Mouse (Mus musculus) liver, adult 2 months (tissue): ENCODE results near the gene Hoxa7. TPM values are rescaled to one million over a fixed set of nuclear protein-coding genes. Genes with fewer than 3 reads are reported as not detected.

ENCODE experiments used
- DNase-seq: peaks from one replicate; pipeline ENCODE4 v3.0.0-alpha.2; 2011; ENCODE audit warnings: low read depth, low spot score; ENCODE audit errors: extremely low read depth
- H3K27ac ChIP-seq: fragments of 200-500 bp; replicated peaks from 2 replicates; pipeline ENCODE4 v1.5.1; 2012; ENCODE audit warnings: low read depth, mild to moderate bottlenecking, control low read depth, inconsistent platforms, low read length; ENCODE audit not compliant: insufficient read depth
- H3K27me3 ChIP-seq: fragments of 200-500 bp; 2 replicates; pipeline ENCODE4 v1.6.1; 2012; ENCODE audit warnings: mild to moderate bottlenecking, moderate library complexity, low read length, inconsistent platforms; ENCODE audit not compliant: control insufficient read depth, insufficient read depth
- H3K36me3 ChIP-seq: fragments of 200-500 bp; 2 replicates; pipeline ENCODE4 v1.6.1; 2012; ENCODE audit warnings: low read length, inconsistent platforms; ENCODE audit not compliant: control insufficient read depth, insufficient read depth
- H3K4me1 ChIP-seq: fragments of 200-500 bp; 2 replicates; pipeline ENCODE4 v1.6.1; 2011; ENCODE audit warnings: low read length; ENCODE audit not compliant: control insufficient read depth, insufficient read depth
- H3K4me3 ChIP-seq: fragments of 200-500 bp; 2 replicates; pipeline ENCODE4 v1.5.1; 2011; ENCODE audit warnings: low read depth, mild to moderate bottlenecking, control low read depth, low read length, moderate library complexity; ENCODE audit not compliant: insufficient read depth
- H3K79me2 ChIP-seq: fragments of 200-500 bp; 2 replicates; pipeline ENCODE4 v1.6.1; 2012; ENCODE audit warnings: inconsistent platforms, mild to moderate bottlenecking, low read length, moderate library complexity; ENCODE audit not compliant: control insufficient read depth, insufficient read depth
- H3K9ac ChIP-seq: fragments of 200-500 bp; 2 replicates; pipeline ENCODE4 v1.6.1; 2012; ENCODE audit warnings: low read depth, mild to moderate bottlenecking, control low read depth, inconsistent platforms, low read length
- CTCF ChIP-seq: fragments of 200-500 bp; IDR thresholded peaks from 2 replicates; pipeline ENCODE4 v1.5.1; 2011; ENCODE audit warnings: low read depth, low read length, control low read depth
- POLR2A ChIP-seq: fragments of 200-500 bp; IDR thresholded peaks from 2 replicates; pipeline ENCODE4 v1.6.1; 2011; ENCODE audit warnings: low read length, control low read depth; ENCODE audit not compliant: insufficient read depth; ENCODE audit errors: extremely low read depth
- WGBS: fragments of 180-500 bp; shearing (Covaris S2); methylation state at CpG from one replicate; pipeline ENCODE4 v1.1.7; 2018; 5-methylcytosine and 5-hydroxymethylcytosine counted together
- polyA plus RNA-seq: library from polyadenylated mRNA; depleted of rRNA; stranded (reverse); fragments of >200 nt; gene quantifications from 2 replicates; pipeline ENCODE4 v1.2.3, GENCODE M21; 2012
- total RNA-seq: library from RNA; depleted of rRNA; stranded (reverse); fragments of >200 nt; gene quantifications from 2 replicates; pipeline ENCODE4 v1.2.3, GENCODE M21; 2014

The Hoxa7 gene
- total and polyA plus RNA-seq, 2 experiments: 0.04 TPM; not detected in 1

DNA sequence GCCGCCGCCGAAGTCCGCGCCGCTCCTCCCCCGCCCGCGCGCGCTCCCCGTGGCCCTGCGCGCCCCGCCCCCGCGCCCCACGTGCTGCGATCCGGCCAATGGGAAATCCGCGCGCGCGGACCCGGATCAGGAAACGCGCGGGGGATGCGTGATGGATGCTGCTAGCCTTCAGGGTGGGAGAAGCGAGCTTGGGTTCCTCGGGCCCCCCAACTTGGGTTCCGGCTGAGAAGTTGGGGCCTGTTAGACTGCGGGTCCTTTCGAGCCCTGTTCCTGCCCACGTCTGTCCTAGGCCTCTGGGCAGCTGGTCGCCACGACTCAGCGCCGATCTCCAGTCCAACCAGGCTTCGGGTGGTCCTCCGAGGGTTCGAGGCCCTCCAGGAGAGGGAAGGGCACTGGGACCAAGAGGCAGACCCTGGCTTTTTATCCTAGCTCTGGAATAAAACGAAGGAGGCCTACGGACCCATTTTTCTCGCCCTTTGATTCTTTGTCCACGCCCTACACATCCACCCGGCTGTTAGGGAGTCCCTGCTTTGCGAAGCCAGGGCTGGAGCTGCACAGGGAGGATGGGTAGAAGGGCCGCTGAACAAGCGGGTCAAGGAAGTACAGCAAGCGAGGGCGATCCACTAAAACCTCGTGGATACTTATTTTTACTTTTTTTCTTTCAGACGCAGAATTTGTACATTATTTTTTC, 29.6 kb downstream of the Hoxa7 start:
- Histone ChIP-seq H3K36me3 (no peaks in the 10 kb centered on the region), H3K4me1 (peaks cover 2% of the 10 kb centered on the region; the same call in 1 of the 2 replicates), H3K79me2 (no peaks in the 10 kb centered on the region), H3K27me3 (peaks cover 19% of the 10 kb centered on the region; the same call in 1 of the 2 replicates), H3K27ac (0 out of 2 replicates have a peak overlapping the region, but pooled peaks have one; percentile 22), H3K4me3 (peak overlapping the region; percentile 66), H3K9ac (peak overlapping the region; percentile 44; the same call in 1 of the 2 replicates)
- peak; percentile 35; the same call in 1 of the 2 replicates for TF ChIP-seq POLR2A
- TF ChIP-seq CTCF: no peak
- 4% methylated on average over 44 of the region's 55 CpGs for WGBS
- DNase-seq: no peak

DNA sequence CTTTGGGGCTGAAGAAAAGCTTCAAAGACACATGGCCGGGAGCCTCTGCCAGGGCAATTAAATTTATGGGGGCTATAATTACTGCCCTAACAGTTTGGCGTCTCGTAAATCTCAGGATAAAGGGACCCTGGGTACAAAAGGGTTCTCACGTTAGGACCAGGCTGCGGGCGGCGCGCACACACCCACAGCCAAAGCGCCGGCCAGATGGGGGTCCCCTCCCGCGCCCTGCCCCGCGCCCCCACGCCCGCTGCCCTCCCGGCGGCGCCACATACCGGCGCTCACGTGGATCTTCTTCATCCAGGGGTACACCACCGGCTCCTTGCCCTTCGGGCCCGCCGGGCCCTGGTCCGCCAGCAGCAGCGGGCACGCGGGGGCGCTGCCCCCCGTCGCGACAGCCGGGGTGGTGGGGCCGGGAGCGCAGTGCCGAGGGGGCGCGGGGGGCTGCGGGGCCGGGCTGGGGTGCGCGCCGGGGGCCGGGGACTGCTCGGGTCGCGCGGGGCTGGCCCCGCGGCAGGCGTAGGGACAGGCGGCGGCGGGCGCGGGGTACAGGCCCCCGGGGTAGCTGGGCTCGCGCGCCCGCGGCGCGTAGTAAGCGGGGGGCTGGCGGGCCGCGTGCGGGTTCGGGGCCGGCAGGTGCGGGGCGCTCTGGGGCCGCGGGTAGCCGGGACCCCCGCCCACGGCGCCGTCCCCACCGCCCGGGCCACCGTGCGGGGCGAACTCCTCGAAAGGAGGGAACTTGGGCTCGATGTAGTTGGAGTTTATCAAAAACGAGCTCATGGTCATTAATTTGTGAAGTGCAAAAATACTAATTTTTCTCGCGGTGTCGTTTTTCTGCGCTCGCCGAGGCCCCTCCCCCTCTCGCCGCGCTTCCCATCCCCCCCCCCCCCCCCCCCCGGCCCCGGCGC, 30.5 kb downstream of the Hoxa7 start, which contains the start of gene Hoxa4:
TSS of gene Hoxa4 (minus strand) at position 848 of the 905 bp plus-strand sequence.
- peaks cover 22% of the 10 kb centered on the region; the same call in 1 of the 2 replicates for H3K27me3 ChIP-seq
- no peak for TF ChIP-seq CTCF
- TF ChIP-seq POLR2A: no peak
- H3K4me3 ChIP-seq: peak within 1 kb of the TSS; percentile 71
- H3K79me2 ChIP-seq: no peaks in the 10 kb centered on the region
- H3K9ac ChIP-seq: peak within 1 kb of the TSS; percentile 76
- H3K27ac ChIP-seq: peak within 1 kb of the TSS; percentile 64; the same call in 1 of the 2 replicates
- no peaks in the 10 kb centered on the region for H3K36me3 ChIP-seq
- peaks cover 2% of the 10 kb centered on the region; the same call in 1 of the 2 replicates for H3K4me1 ChIP-seq
- DNase-seq: no peak
- WGBS: 4% methylated on average over 89 of the region's 102 CpGs

DNA sequence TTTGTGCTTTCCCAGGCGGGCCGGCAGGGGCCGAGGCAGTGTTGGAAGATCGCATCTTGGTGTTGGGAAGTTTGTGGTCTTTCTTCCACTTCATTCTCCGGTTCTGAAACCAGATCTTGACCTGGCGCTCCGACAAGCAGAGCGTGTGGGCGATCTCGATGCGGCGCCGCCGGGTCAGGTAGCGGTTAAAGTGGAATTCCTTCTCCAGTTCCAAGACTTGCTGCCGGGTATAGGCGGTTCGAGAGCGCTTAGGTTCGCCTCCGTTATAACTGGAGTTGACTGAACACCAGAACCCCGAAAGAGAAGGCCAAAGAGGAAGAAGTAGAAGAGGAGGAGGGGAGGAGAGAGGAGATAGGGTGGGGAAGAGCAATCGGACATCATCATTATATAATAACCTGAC, 31.2 kb downstream of the Hoxa7 start:
- no peak for DNase-seq

DNA sequence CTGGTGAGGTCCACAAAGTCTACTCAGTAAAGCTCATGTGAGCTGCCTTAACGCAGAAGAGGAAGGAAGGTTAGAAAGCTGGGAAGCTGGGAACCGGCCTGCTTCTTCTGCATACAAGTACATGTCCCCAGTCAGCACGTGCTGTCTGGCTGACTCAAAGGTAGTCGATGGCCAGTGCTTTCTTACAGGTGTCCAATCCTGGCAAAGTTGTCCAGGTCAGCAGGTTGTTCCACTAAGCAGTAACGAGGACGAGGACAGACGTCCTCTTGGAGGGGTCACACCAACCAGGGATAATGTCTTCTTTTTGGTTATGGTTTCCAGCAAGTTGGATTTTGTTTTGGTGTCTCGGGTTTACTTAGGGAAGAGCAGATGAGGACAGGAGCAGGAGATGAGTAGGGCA, 31.7 kb downstream of the Hoxa7 start:
- 21% methylated on average over 8 of the region's 8 CpGs for WGBS
- Histone ChIP-seq H3K79me2 (no peaks in the 10 kb centered on the region), H3K27me3 (peaks cover 25% of the 10 kb centered on the region; the same call in 1 of the 2 replicates), H3K27ac (no peak overlapping the region), H3K9ac (no peak overlapping the region), H3K4me1 (peaks cover 2% of the 10 kb centered on the region; the same call in 1 of the 2 replicates), H3K36me3 (no peaks in the 10 kb centered on the region), H3K4me3 (no peak overlapping the region)
- TF ChIP-seq POLR2A: no peak
- no peak for TF ChIP-seq CTCF
- DNase-seq: no peak

More for the DNA sequence above, 31.2 kb downstream of the Hoxa7 start:
- no peak for TF ChIP-seq CTCF
- no peak for TF ChIP-seq POLR2A
- H3K4me3 ChIP-seq: peak overlapping the region; percentile 71
- peaks cover 2% of the 10 kb centered on the region; the same call in 1 of the 2 replicates for H3K4me1 ChIP-seq
- 11% methylated on average over 23 of the region's 23 CpGs for WGBS
- no peaks in the 10 kb centered on the region for H3K79me2 ChIP-seq
- no peak overlapping the region for H3K27ac ChIP-seq
- peak overlapping the region; percentile 10; the same call in 1 of the 2 replicates for H3K9ac ChIP-seq
- peaks cover 25% of the 10 kb centered on the region; the same call in 1 of the 2 replicates for H3K27me3 ChIP-seq
- no peaks in the 10 kb centered on the region for H3K36me3 ChIP-seq

DNA sequence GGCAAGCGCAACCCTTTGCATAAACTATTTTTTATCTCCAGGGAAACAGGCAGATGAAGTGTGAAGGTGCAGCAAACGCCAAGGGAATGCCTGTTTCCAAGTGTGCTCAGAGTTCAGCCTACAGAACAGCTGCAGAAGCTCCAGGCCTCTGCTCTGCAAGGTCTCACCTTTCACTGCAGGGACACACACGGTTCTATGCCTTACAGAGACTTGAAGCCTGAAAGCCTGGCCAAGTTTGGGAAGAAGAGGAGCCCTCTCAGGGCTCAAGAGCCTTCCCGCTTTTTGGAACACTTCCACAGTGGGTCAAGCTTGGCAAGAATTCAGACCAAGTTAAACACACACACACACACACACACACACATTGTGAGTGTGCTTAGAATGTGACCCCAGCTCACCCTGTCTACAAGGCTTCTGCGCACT, 32.5 kb downstream of the Hoxa7 start:
- Histone ChIP-seq H3K36me3 (no peaks in the 10 kb centered on the region), H3K9ac (no peak overlapping the region), H3K79me2 (no peaks in the 10 kb centered on the region), H3K27ac (no peak overlapping the region), H3K4me1 (peaks cover 2% of the 10 kb centered on the region; the same call in 1 of the 2 replicates), H3K27me3 (peaks cover 24% of the 10 kb centered on the region), H3K4me3 (no peak overlapping the region)
- 28% methylated on average over 5 of the region's 5 CpGs for WGBS
- TF ChIP-seq CTCF: no peak
- no peak for TF ChIP-seq POLR2A
- DNase-seq: no peak
